Mouse (Mus musculus): ENCODE measurements at regions not wholly inside any gene's neighbourhood (a gene's known extent, or its start where the extent isn't known, plus 50 kb on each side); places are given as distances from the start of the nearest gene placed in this dataset.

GRCm38 (mm10) chr2:45197342-45197741, 80.1 kb upstream of the Zeb2 start:
- in situ Hi-C loops (cut with MboI, MseI): no loop called here

GRCm38 (mm10) chr2:45196511-45196910, 79.3 kb upstream of the Zeb2 start:
- in situ Hi-C loops (cut with MboI, MseI): no loop called here

GRCm38 (mm10) chr2:45194335-45194734, 77.1 kb upstream of the Zeb2 start:
- in situ Hi-C loops (cut with MboI, MseI): no loop called here

GRCm38 (mm10) chr2:45185621-45185999, 68.4 kb upstream of the Zeb2 start:
- in situ Hi-C loops (cut with MboI, MseI): no loop called here

- in situ Hi-C loops (cut with MboI, MseI): no loop called here
Measured at GRCm38 (mm10) chr2:45184704-45185620, 67.8 kb upstream of the Zeb2 start.

GRCm38 (mm10) chr2:45184149-45184548, 67.0 kb upstream of the Zeb2 start:
- in situ Hi-C loops (cut with MboI, MseI): no loop called here

- in situ Hi-C loops (cut with MboI, MseI): no loop called here
Measured at GRCm38 (mm10) chr2:45182876-45183275, 65.7 kb upstream of the Zeb2 start.

- in situ Hi-C loops (cut with MboI, MseI): no loop called here
Measured at GRCm38 (mm10) chr2:45181552-45181951, 64.4 kb upstream of the Zeb2 start.

- in situ Hi-C loops (cut with MboI, MseI): no loop called here
Measured at GRCm38 (mm10) chr2:45178849-45179453, 61.8 kb upstream of the Zeb2 start.

GRCm38 (mm10) chr2:45172382-45172781, 55.2 kb upstream of the Zeb2 start:
- in situ Hi-C loops (cut with MboI, MseI): no loop called here

- in situ Hi-C loops (cut with MboI, MseI): no loop called here
Measured at GRCm38 (mm10) chr2:45171520-45172173, 54.5 kb upstream of the Zeb2 start.

- in situ Hi-C loops (cut with MboI, MseI): no loop called here
Measured at GRCm38 (mm10) chr2:45170272-45170671, 53.1 kb upstream of the Zeb2 start.

GRCm38 (mm10) chr2:45169429-45170070, 52.4 kb upstream of the Zeb2 start:
- in situ Hi-C loops (cut with MboI, MseI): no loop called here

GRCm38 (mm10) chr2:45168606-45169005, 51.4 kb upstream of the Zeb2 start:
- in situ Hi-C loops (cut with MboI, MseI): no loop called here

All from regulatory T cell (primary cell).